Mouse (Mus musculus) embryonic facial prominence, embryonic 11.5 days (tissue): Measurements from ENCODE around the gene C2cd3. TPM values are rescaled to one million over a fixed set of nuclear protein-coding genes. Genes with fewer than 3 reads are reported as not detected.

Source experiments
- ATAC-seq: fragments of 200-750 bp; cut with Nextera tagmentation; replicated peaks from 2 replicates; pipeline ENCODE4 v1.8.0; 2017; ENCODE audit warnings: low read depth; ENCODE audit not compliant: insufficient number of reproducible peaks, low FRiP score, low TSS enrichment
- DNase-seq: peaks from one replicate; pipeline ENCODE4 v3.0.0-alpha.2; 2015; ENCODE audit warnings: low spot score
- H3K27ac ChIP-seq: fragments of 300-500 bp; sonication (generic); replicated peaks from 2 replicates; pipeline ENCODE4 v1.5.1; 2014; ENCODE audit warnings: mild to moderate bottlenecking, low read depth, low read length, control low read depth
- H3K27me3 ChIP-seq: fragments of 300-500 bp; sonication (generic); 2 replicates; pipeline ENCODE4 v1.6.1; 2014; ENCODE audit warnings: mild to moderate bottlenecking, low read length, moderate library complexity, mixed read lengths; ENCODE audit not compliant: control insufficient read depth, insufficient read depth
- H3K36me3 ChIP-seq: fragments of 300-500 bp; sonication (generic); replicated peaks from 2 replicates; pipeline ENCODE4 v1.6.1; 2014; ENCODE audit warnings: low read depth, mild to moderate bottlenecking, low read length, moderate library complexity, mixed read lengths; ENCODE audit not compliant: control insufficient read depth, insufficient read depth
- H3K4me1 ChIP-seq: fragments of 300-500 bp; sonication (generic); 2 replicates; pipeline ENCODE4 v1.6.1; 2014; ENCODE audit warnings: low read length, mixed read lengths; ENCODE audit not compliant: control insufficient read depth, insufficient read depth
- H3K4me2 ChIP-seq: fragments of 300-500 bp; sonication (generic); 2 replicates; pipeline ENCODE4 v1.6.1; 2014; ENCODE audit warnings: low read depth, mild to moderate bottlenecking, control low read depth, low read length, moderate library complexity
- H3K4me3 ChIP-seq: fragments of 300-500 bp; sonication (generic); 2 replicates; pipeline ENCODE4 v1.5.1; 2014; ENCODE audit warnings: low read depth, low read length, control low read depth
- H3K9ac ChIP-seq: fragments of 300-500 bp; sonication (generic); replicated peaks from 2 replicates; pipeline ENCODE4 v1.6.1; 2014; ENCODE audit warnings: mild to moderate bottlenecking, control low read depth, low read length
- H3K9me3 ChIP-seq: fragments of 300-500 bp; sonication (generic); replicated peaks from 2 replicates; pipeline ENCODE4 v1.6.1; 2016; ENCODE audit warnings: mild to moderate bottlenecking, low read length, inconsistent platforms, mixed read lengths; ENCODE audit not compliant: control insufficient read depth
- WGBS: fragments of 180-500 bp; shearing (Covaris S2); extraction: QIAGEN DNeasy Blood & Tissue Kit; methylation state at CpG from one replicate; pipeline ENCODE4 v1.1.7; 2014; 5-methylcytosine and 5-hydroxymethylcytosine counted together
- polyA plus RNA-seq: library from polyadenylated mRNA; unstranded; fragments of >200 nt; fragmentation: Nextera tagmentation; extraction: Ambion mirVana; gene quantifications from 2 replicates; pipeline ENCODE4 v1.2.1, GENCODE M21; 2014

Gene C2cd3
- polyA plus RNA-seq, 1 experiment from 2014 or later, result 32.4 TPM

DNA sequence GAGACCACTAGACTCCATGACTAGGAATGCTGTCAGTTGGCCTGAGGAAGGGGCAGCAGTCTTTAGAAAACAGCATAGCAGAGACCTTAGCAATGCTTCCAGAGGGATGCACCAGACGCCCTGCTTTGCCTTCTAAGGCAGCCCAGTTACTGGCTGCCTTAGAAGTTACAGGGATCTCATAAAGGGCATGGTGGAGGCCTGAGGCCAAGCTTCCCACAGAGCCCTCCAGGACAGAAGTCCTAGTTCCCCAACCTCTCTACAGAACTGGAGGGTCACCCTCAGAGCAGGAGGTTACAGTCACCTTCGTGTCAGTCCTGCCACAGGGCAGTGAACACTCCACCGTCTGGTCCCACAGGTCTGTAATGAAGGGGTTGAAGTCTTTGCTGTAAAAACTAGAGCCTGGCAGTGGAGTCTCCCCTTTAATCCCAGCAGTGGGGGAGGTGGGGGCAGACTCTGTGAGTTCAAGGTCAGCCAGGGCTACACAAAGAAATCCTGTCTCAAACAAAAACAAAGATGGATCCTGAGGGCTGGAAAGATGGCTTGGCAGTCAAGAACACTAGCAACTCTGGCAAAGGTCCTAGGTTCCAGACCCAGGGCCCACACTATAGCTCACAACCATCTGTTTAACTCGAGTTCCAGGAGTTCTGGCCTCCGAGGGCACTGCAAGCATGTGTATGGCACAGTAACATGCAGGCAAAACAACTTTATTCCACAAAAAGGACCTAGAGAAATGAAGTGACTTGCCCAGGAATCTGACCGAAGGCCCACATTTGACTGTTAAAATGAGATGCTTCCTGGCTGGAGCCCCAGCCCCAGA is 129.2 kb downstream of the C2cd3 start:
- no peak for ATAC-seq
- Histone ChIP-seq H3K36me3 (peaks cover 3% of the 10 kb centered on the region; the same call in 1 of the 2 replicates), H3K4me2 (no peak overlapping the region), H3K4me1 (no peaks in the 10 kb centered on the region), H3K4me3 (no peak overlapping the region), H3K27me3 (no peaks in the 10 kb centered on the region), H3K27ac (no peak overlapping the region), H3K9ac (no peak overlapping the region), H3K9me3 (no peaks in the 10 kb centered on the region)
- no peak for DNase-seq
- 71% methylated on average over 6 of the region's 6 CpGs for WGBS

DNA sequence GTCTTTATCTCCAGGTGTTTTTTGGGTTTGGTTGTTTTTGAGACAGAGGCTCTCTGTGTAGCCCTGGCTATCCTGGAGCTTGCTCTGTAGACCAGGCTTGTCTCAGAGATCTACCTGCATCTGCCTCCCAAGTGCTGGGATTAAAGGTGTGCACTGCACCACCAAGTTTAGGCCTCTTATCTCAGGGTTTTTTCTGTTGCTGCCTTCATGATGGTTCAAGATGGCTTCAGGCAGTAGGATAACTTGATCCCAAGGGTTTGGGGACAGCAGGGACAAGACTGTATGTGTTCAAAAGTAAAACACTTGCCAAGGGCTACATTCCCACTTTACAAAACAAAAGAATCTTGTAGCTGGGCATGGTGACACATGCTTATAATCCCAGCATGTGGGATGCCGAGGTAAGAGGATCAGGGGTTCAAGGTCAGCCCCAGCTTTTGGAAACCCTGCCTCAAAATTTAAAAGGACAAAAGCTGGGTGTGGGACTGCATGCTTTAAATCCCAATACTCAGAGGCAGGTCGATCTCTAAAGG is 129.9 kb downstream of the C2cd3 start:
- DNase-seq, result no peak

GRCm38 (mm10) chr7:100502374-100502922 is 130.4 kb downstream of the C2cd3 start:
- DNase-seq, result no peak
- H3K27me3 ChIP-seq, result no peaks in the 10 kb centered on the region
- peaks cover 3% of the 10 kb centered on the region; the same call in 1 of the 2 replicates for H3K36me3 ChIP-seq
- H3K27ac ChIP-seq, result no peak overlapping the region
- no peaks in the 10 kb centered on the region for H3K4me1 ChIP-seq
- no peak overlapping the region for H3K4me3 ChIP-seq
- 81% methylated on average over 7 of the region's 7 CpGs for WGBS
- H3K4me2 ChIP-seq, result no peak overlapping the region
- no peak for ATAC-seq
- no peak overlapping the region for H3K9ac ChIP-seq
- no peaks in the 10 kb centered on the region for H3K9me3 ChIP-seq

More for the DNA sequence above, 129.9 kb downstream of the C2cd3 start:
- Histone ChIP-seq H3K4me1 (no peaks in the 10 kb centered on the region), H3K27me3 (no peaks in the 10 kb centered on the region), H3K9ac (no peak overlapping the region), H3K27ac (no peak overlapping the region), H3K4me3 (no peak overlapping the region), H3K9me3 (no peaks in the 10 kb centered on the region), H3K4me2 (no peak overlapping the region), H3K36me3 (peaks cover 3% of the 10 kb centered on the region; the same call in 1 of the 2 replicates)
- WGBS, result 64% methylated on average over 2 of the region's 2 CpGs
- no peak for ATAC-seq

DNA sequence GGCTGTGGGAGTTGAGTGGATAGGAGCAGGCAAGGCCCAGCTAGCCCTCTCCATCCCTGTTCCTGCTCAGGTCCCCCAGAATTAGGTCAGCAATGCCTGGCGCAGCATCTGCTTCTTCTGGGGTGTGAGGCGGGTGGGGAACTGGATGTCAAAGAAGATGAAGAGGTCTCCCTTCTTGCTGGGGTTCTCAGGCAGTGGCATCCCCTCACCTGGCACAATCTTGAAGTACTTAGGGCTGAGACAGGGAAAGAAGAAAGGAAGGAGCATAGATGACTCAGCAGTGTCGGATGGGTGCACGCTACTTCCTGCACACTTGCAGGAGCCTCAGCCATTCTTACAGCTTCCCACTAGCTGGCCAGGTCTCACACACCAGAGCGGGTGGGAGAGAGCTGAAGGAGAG is 131.0 kb downstream of the C2cd3 start:
- Histone ChIP-seq H3K4me1 (no peaks in the 10 kb centered on the region), H3K27me3 (no peaks in the 10 kb centered on the region), H3K36me3 (peaks cover 2% of the 10 kb centered on the region; the same call in 1 of the 2 replicates), H3K4me3 (no peak overlapping the region), H3K9me3 (no peaks in the 10 kb centered on the region), H3K27ac (no peak overlapping the region), H3K9ac (no peak overlapping the region), H3K4me2 (no peak overlapping the region)
- 91% methylated on average over 5 of the region's 5 CpGs for WGBS
- DNase-seq (no peak), ATAC-seq (no peak)

- H3K9ac ChIP-seq, result no peak overlapping the region
- ATAC-seq (no peak), DNase-seq (no peak)
- H3K4me2 ChIP-seq, result no peak overlapping the region
- no peaks in the 10 kb centered on the region for H3K27me3 ChIP-seq
- H3K27ac ChIP-seq, result no peak overlapping the region
- H3K4me3 ChIP-seq, result no peak overlapping the region
- WGBS, result 86% methylated on average over 13 of the region's 13 CpGs
- no peaks in the 10 kb centered on the region for H3K9me3 ChIP-seq
- H3K4me1 ChIP-seq, result no peaks in the 10 kb centered on the region
- H3K36me3 ChIP-seq, result no peaks in the 10 kb centered on the region
These were observed 132.9 kb downstream of the C2cd3 start for GRCm38 (mm10) chr7:100504740-100505487.

- ATAC-seq, result no peak
- no peak overlapping the region for H3K9ac ChIP-seq
- H3K27me3 ChIP-seq, result no peaks in the 10 kb centered on the region
- H3K36me3 ChIP-seq, result no peaks in the 10 kb centered on the region
- no peak overlapping the region for H3K4me3 ChIP-seq
- H3K9me3 ChIP-seq, result no peaks in the 10 kb centered on the region
- no peak for DNase-seq
- no peak overlapping the region for H3K27ac ChIP-seq
- WGBS, result 69% methylated on average over 4 of the region's 4 CpGs
- no peak overlapping the region for H3K4me2 ChIP-seq
- no peaks in the 10 kb centered on the region for H3K4me1 ChIP-seq
These were observed 134.5 kb downstream of the C2cd3 start for GRCm38 (mm10) chr7:100506494-100506893.

DNA sequence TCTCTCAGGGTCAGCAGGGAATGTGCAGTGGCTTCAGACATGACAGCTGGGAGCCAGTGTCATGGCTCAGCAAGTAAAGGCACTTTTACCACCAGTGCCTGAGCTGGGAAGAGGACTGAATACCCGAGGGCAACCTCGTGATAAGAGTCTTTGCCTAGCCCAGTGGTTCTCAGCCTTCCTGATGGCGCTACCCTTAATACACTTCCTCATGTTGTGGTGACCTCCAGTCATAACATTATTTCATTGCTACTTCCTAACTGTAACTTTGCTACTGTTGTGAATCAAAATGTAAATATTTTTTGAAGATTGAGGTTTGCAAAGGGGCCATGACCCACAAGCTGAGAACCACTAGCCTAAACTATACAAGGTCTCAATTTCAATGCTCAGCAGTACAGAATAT is 136.6 kb downstream of the C2cd3 start:
- ATAC-seq, result no peak
- 76% methylated on average over 3 of the region's 3 CpGs for WGBS

More for the DNA sequence above, 136.6 kb downstream of the C2cd3 start:
- no peak for DNase-seq
- H3K27me3 ChIP-seq, result no peaks in the 10 kb centered on the region
- no peak overlapping the region for H3K4me2 ChIP-seq
- no peaks in the 10 kb centered on the region for H3K9me3 ChIP-seq
- no peak overlapping the region for H3K9ac ChIP-seq
- no peaks in the 10 kb centered on the region for H3K4me1 ChIP-seq
- H3K4me3 ChIP-seq, result no peak overlapping the region
- no peak overlapping the region for H3K27ac ChIP-seq
- H3K36me3 ChIP-seq, result no peaks in the 10 kb centered on the region
